Mouse (Mus musculus) stomach, embryonic 16.5 days (tissue): Measurements from ENCODE around the gene Ly6g6c. TPM values are rescaled to one million over a fixed set of nuclear protein-coding genes. Genes with fewer than 3 reads are reported as not detected.
"Not testable (repeated sequence)": the region's sequence is repeated elsewhere in the genome, so short reads cannot be mapped to it uniquely, and the experiment has no call there.

Experiments
- ATAC-seq: fragments of 200-750 bp; cut with Nextera tagmentation; 2 replicates; pipeline ENCODE4 v1.8.0; 2017; ENCODE audit warnings: moderate number of reproducible peaks, moderate TSS enrichment; ENCODE audit not compliant: insufficient read depth, low FRiP score
- H3K27ac ChIP-seq: fragments of 300-500 bp; sonication (generic); 2 replicates; pipeline ENCODE4 v1.5.1; 2014; ENCODE audit warnings: low read length
- H3K27me3 ChIP-seq: fragments of 300-500 bp; sonication (generic); 2 replicates; pipeline ENCODE4 v1.6.1; 2014; ENCODE audit warnings: low read length, control low read depth, mixed read lengths; ENCODE audit not compliant: control insufficient read depth, insufficient read depth
- H3K36me3 ChIP-seq: fragments of 300-500 bp; sonication (generic); 2 replicates; pipeline ENCODE4 v1.6.1; 2014; ENCODE audit warnings: low read length; ENCODE audit not compliant: control insufficient read depth, insufficient read depth
- H3K4me1 ChIP-seq: fragments of 300-500 bp; sonication (generic); 2 replicates; pipeline ENCODE4 v1.6.1; 2014; ENCODE audit warnings: low read length, control low read depth, mixed read lengths; ENCODE audit not compliant: control insufficient read depth, insufficient read depth
- H3K4me2 ChIP-seq: fragments of 300-500 bp; sonication (generic); 2 replicates; pipeline ENCODE4 v1.6.1; 2014; ENCODE audit warnings: low read depth, low read length, mixed read lengths
- H3K4me3 ChIP-seq: fragments of 300-500 bp; sonication (generic); replicated peaks from 2 replicates; pipeline ENCODE4 v1.5.1; 2014; ENCODE audit warnings: mild to moderate bottlenecking, low read length
- H3K9ac ChIP-seq: fragments of 300-500 bp; sonication (generic); 2 replicates; pipeline ENCODE4 v1.6.1; 2014; ENCODE audit warnings: low read length
- H3K9me3 ChIP-seq: fragments of 300-500 bp; sonication (generic); replicated peaks from 2 replicates; pipeline ENCODE4 v1.6.1; 2016; ENCODE audit warnings: low read length, control low read depth; ENCODE audit not compliant: control insufficient read depth
- WGBS: fragments of 180-500 bp; shearing (Covaris S2); extraction: QIAGEN DNeasy Blood & Tissue Kit; methylation state at CpG from one replicate; pipeline ENCODE4 v1.1.7; 2014; 5-methylcytosine and 5-hydroxymethylcytosine counted together
- polyA plus RNA-seq: library from polyadenylated mRNA; unstranded; fragments of >200 nt; fragmentation: Nextera tagmentation; extraction: Ambion mirVana; gene quantifications from 2 replicates; pipeline ENCODE4 v1.2.1, GENCODE M21; 2015

The Ly6g6c gene
- polyA plus RNA-seq, 1 experiment from 2014 or later: 50.6 TPM

DNA sequence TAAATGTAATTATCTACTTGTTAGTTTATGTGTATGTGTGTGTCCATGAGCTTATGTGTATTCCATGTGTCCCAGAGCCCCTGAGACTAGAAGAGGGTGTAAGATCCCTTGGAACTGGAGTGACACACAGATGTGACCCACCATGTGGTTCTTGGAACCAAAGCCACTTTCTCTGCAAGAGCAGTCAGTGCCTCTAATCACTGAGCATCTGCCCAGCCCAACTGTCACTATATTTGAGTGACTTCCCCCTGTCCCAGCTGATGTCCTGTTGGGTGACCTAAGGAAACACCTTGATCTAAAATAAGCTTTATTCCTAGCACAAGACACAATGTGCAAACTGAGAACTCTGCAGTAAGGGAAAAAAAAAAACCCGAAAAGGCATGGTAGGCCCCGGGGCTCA lies 36.9 kb upstream of the Ly6g6c start:
- no peaks in the 10 kb centered on the region for H3K36me3 ChIP-seq
- no peaks in the 10 kb centered on the region for H3K27me3 ChIP-seq
- no peak overlapping the region for H3K27ac ChIP-seq
- H3K4me1 ChIP-seq: peaks cover 28% of the 10 kb centered on the region
- no peak overlapping the region for H3K9ac ChIP-seq
- 71% methylated on average over 2 of the region's 2 CpGs for WGBS
- H3K9me3 ChIP-seq: no peaks in the 10 kb centered on the region
- ATAC-seq: no peak
- no peak overlapping the region for H3K4me3 ChIP-seq
- H3K4me2 ChIP-seq: no peak overlapping the region

DNA sequence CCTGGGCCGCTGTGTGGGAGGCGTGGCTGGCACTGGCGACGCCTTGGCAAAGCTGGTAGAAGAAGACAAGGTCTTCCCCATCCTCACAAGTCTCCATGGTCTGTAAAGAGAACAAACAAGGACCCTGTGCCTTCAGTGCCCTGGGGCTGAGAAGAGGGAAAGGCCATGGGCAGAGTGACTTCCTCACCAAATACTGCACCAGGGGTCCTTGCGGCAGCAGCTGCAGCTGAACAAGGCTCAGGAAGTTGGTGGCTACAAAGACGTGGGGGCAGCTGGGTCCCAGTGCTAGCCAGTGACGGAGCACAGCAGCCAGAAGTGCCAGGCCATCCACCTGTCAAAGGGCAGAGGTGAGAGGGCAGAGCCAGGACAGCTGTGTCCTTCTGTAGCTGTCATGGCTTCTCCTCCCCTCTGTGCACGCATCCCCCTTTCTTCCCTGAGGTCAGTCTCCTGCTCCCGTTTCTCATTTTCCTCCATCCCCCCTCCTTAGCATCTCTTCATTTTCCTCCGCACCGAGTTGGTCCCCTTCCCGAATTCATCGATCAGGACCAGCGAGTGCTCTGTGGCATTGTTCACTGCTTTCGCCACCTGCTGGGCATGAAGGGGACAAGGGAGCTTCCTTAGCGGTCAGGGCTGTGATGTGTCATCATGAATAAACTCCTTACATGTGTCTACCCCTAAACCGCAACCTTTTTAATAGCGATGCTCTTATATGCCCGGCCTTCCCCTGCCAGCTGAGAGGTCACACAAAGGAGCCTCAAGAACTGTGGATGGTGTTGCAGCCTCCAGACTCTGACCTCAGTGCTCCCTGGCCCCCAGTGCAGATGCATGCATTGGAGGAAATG lies 35.3 kb upstream of the Ly6g6c start:
- Histone ChIP-seq H3K9ac (no peak overlapping the region; the same call in 1 of the 2 replicates), H3K4me2 (no peak overlapping the region), H3K27ac (no peak overlapping the region), H3K27me3 (no peaks in the 10 kb centered on the region), H3K4me1 (peaks cover 24% of the 10 kb centered on the region), H3K4me3 (no peak overlapping the region), H3K9me3 (no peaks in the 10 kb centered on the region), H3K36me3 (no peaks in the 10 kb centered on the region)
- WGBS: 37% methylated on average over 19 of the region's 19 CpGs
- ATAC-seq: no peak

GRCm38 (mm10) chr17:35031272-35031671 lies 33.9 kb upstream of the Ly6g6c start:
- no peak for ATAC-seq
- WGBS: 84% methylated on average over 11 of the region's 11 CpGs
- H3K9ac ChIP-seq: no peak overlapping the region

DNA sequence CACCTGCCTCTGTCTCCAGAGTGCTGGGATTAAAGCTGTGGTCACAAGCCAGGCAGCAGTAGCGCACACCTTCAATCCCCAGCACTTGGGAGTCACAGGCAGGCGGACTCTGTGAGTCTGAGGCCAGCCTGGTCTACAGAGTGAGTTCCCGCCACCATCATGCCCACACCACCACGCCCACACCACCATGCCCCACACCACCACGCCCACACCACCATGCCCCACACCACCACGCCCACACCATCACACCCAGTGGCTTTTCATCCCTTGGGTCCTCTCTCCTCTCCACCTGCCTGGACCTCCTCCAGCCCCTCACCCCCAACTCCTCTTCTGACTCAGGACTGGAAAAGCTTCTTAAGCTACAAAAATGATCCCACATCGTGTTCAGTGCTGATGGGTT lies 33.3 kb upstream of the Ly6g6c start:
- Histone ChIP-seq H3K4me1 (peaks cover 14% of the 10 kb centered on the region), H3K27ac (no peak overlapping the region), H3K36me3 (no peaks in the 10 kb centered on the region), H3K27me3 (no peaks in the 10 kb centered on the region), H3K9ac (no peak overlapping the region), H3K4me2 (no peak overlapping the region), H3K4me3 (no peak overlapping the region), H3K9me3 (no peaks in the 10 kb centered on the region)
- 79% methylated on average over 7 of the region's 7 CpGs for WGBS
- ATAC-seq: no peak

More at GRCm38 (mm10) chr17:35031272-35031671, 33.9 kb upstream of the Ly6g6c start:
- Histone ChIP-seq H3K27ac (no peak overlapping the region), H3K4me3 (no peak overlapping the region), H3K4me1 (peaks cover 18% of the 10 kb centered on the region), H3K9me3 (no peaks in the 10 kb centered on the region), H3K4me2 (no peak overlapping the region), H3K27me3 (no peaks in the 10 kb centered on the region), H3K36me3 (no peaks in the 10 kb centered on the region)

GRCm38 (mm10) chr17:35032323-35032870 lies 32.8 kb upstream of the Ly6g6c start:
- 67% methylated on average over 8 of the region's 8 CpGs for WGBS
- no peak overlapping the region for H3K4me2 ChIP-seq
- H3K36me3 ChIP-seq: no peaks in the 10 kb centered on the region
- ATAC-seq: no peak
- no peak overlapping the region for H3K4me3 ChIP-seq
- no peak overlapping the region for H3K27ac ChIP-seq
- no peaks in the 10 kb centered on the region for H3K9me3 ChIP-seq
- no peak overlapping the region for H3K9ac ChIP-seq
- H3K4me1 ChIP-seq: peaks cover 10% of the 10 kb centered on the region
- H3K27me3 ChIP-seq: no peaks in the 10 kb centered on the region

DNA sequence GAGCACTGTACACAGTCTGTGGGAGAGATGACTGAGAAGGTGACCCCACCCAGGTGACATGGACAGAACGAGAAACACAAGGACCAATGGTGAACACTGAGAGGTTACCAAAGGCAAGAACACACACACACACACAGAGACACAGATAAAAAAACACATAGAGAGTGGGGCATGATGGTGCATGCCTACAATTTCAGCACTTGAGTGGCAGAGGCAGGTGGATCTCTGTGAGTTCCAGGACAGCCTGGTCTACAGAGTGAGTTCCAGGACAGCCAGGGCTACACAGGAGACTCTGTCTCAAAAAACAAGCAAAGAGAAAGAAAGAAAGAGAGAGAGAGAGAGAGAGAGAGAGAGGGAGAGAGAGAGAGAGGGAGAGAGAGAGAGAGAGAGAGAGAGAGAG lies 31.5 kb upstream of the Ly6g6c start:
- 56% methylated on average over 1 of the region's 1 CpGs for WGBS
- not testable (repeated sequence) for H3K4me1 ChIP-seq, H3K9me3 ChIP-seq, H3K36me3 ChIP-seq, H3K4me2 ChIP-seq, H3K27me3 ChIP-seq, H3K27ac ChIP-seq, ATAC-seq, H3K9ac ChIP-seq, H3K4me3 ChIP-seq

- Histone ChIP-seq H3K4me1 (0 out of 2 replicates have a peak, but pooled peaks cover under 1% of the 10 kb centered on the region), H3K4me3 (no peak overlapping the region), H3K9me3 (no peaks in the 10 kb centered on the region), H3K27me3 (no peaks in the 10 kb centered on the region), H3K27ac (no peak overlapping the region), H3K36me3 (no peaks in the 10 kb centered on the region), H3K4me2 (no peak overlapping the region), H3K9ac (no peak overlapping the region)
- WGBS: 60% methylated on average over 6 of the region's 6 CpGs
- ATAC-seq: no peak
Measured at GRCm38 (mm10) chr17:35034896-35035295, 30.3 kb upstream of the Ly6g6c start.

GRCm38 (mm10) chr17:35039121-35039873 lies 25.9 kb upstream of the Ly6g6c start:
- Histone ChIP-seq H3K27ac (no peak overlapping the region), H3K27me3 (no peaks in the 10 kb centered on the region), H3K9ac (no peak overlapping the region), H3K9me3 (no peaks in the 10 kb centered on the region), H3K4me2 (no peak overlapping the region), H3K4me3 (no peak overlapping the region), H3K36me3 (no peaks in the 10 kb centered on the region), H3K4me1 (peaks cover 6% of the 10 kb centered on the region; the same call in 1 of the 2 replicates)
- 83% methylated on average over 11 of the region's 11 CpGs for WGBS
- ATAC-seq: no peak

GRCm38 (mm10) chr17:35043794-35044193 lies 21.4 kb upstream of the Ly6g6c start:
- no peak for ATAC-seq
- peak overlapping the region; percentile 99 for H3K27ac ChIP-seq

More at GRCm38 (mm10) chr17:35043794-35044193, 21.4 kb upstream of the Ly6g6c start:
- no peak overlapping the region for H3K9ac ChIP-seq
- peaks cover 38% of the 10 kb centered on the region for H3K4me1 ChIP-seq
- no peaks in the 10 kb centered on the region for H3K27me3 ChIP-seq
- H3K9me3 ChIP-seq: no peaks in the 10 kb centered on the region
- WGBS: 65% methylated on average over 4 of the region's 4 CpGs
- H3K36me3 ChIP-seq: no peaks in the 10 kb centered on the region
- H3K4me2 ChIP-seq: no peak overlapping the region
- H3K4me3 ChIP-seq: no peak overlapping the region
